Mouse (Mus musculus) neural tube, embryonic 12.5 days (tissue): ENCODE measurements around the gene Nfkbib. TPM values are rescaled to one million over a fixed set of nuclear protein-coding genes. Genes with fewer than 3 reads are reported as not detected.

ENCODE experiments used
- ATAC-seq: fragments of 200-750 bp; cut with Nextera tagmentation; 2 replicates; pipeline ENCODE4 v1.8.0; 2017; ENCODE audit warnings: low read depth, mild to moderate bottlenecking, moderate TSS enrichment, moderate library complexity; ENCODE audit not compliant: low FRiP score
- H3K27ac ChIP-seq: fragments of 300-500 bp; sonication (generic); 2 replicates; pipeline ENCODE4 v1.5.1; 2016
- H3K27me3 ChIP-seq: fragments of 300-500 bp; sonication (generic); replicated peaks from 2 replicates; pipeline ENCODE4 v1.6.1; 2016; ENCODE audit warnings: mild to moderate bottlenecking
- H3K36me3 ChIP-seq: fragments of 300-500 bp; sonication (generic); 2 replicates; pipeline ENCODE4 v1.6.1; 2016; ENCODE audit warnings: mild to moderate bottlenecking
- H3K4me1 ChIP-seq: fragments of 300-500 bp; sonication (generic); 2 replicates; pipeline ENCODE4 v1.6.1; 2016
- H3K4me2 ChIP-seq: fragments of 300-500 bp; sonication (generic); replicated peaks from 2 replicates; pipeline ENCODE4 v1.6.1; 2016; ENCODE audit warnings: mild to moderate bottlenecking
- H3K4me3 ChIP-seq: fragments of 300-500 bp; sonication (generic); 2 replicates; pipeline ENCODE4 v1.5.1; 2016
- H3K9ac ChIP-seq: fragments of 300-500 bp; sonication (generic); 2 replicates; pipeline ENCODE4 v1.6.1; 2016; ENCODE audit warnings: mild to moderate bottlenecking
- H3K9me3 ChIP-seq: fragments of 300-500 bp; sonication (generic); 2 replicates; pipeline ENCODE4 v1.6.1; 2016; ENCODE audit warnings: mild to moderate bottlenecking
- WGBS: fragments of 180-500 bp; shearing (Covaris S2); methylation state at CpG from one replicate; pipeline ENCODE4 v1.1.7; 2016; 5-methylcytosine and 5-hydroxymethylcytosine counted together
- polyA plus RNA-seq: library from polyadenylated mRNA; unstranded; fragments of >200 nt; fragmentation: Nextera tagmentation; extraction: Ambion mirVana; gene quantifications from 2 replicates; pipeline ENCODE4 v1.2.1, GENCODE M21; 2016

Gene Nfkbib
- polyA plus RNA-seq, 1 experiment from 2014 or later, result 52.4 TPM

DNA sequence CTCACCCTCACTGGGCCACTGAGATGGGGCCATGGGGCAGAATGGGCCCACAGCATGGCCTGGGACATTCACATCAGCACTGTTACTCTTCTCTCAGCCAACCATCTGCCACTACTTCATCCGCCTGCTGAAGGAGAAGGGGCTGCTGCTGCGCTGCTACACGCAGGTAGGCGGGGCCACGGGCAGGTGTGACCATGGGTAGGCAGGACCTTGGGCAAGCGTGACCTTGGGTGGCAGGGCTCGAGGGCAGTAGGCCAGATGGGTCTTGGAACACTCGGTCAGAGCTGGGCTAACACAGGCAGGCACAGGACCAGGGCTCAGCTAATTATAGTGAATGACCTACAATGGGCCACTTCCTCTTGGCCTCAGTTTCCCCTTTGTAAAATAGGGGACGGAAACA, 11.5 kb upstream of the Nfkbib start:
- H3K9ac ChIP-seq, result no peak overlapping the region
- no peaks in the 10 kb centered on the region for H3K27me3 ChIP-seq
- no peak for ATAC-seq
- H3K36me3 ChIP-seq, result peaks cover 22% of the 10 kb centered on the region
- H3K4me3 ChIP-seq, result no peak overlapping the region
- WGBS, result 88% methylated on average over 9 of the region's 9 CpGs
- no peaks in the 10 kb centered on the region for H3K9me3 ChIP-seq
- no peak overlapping the region for H3K27ac ChIP-seq
- H3K4me1 ChIP-seq, result peaks cover 9% of the 10 kb centered on the region
- H3K4me2 ChIP-seq, result no peak overlapping the region

DNA sequence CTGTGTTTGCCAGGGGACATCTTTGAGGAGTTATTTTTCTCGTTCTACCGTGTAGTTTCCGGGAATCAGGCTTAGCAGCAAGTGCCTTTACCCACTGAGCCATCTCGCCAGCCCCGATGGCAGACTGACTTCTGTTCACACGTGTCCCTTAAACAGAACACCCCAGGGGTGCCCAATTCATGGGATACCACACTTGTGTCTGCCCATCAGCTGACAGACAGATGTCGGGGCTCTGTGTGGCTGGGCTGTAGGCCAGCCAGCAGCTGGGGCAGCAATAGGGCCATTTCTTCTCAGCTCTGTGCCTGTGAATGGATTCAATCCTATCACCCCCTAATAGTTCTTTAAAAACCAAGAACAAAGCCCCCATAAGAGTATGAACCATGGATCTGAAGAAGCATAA, 7.8 kb upstream of the Nfkbib start:
- Histone ChIP-seq H3K9ac (no peak overlapping the region), H3K4me2 (no peak overlapping the region), H3K4me1 (peaks cover 15% of the 10 kb centered on the region), H3K4me3 (no peak overlapping the region), H3K27ac (no peak overlapping the region), H3K27me3 (no peaks in the 10 kb centered on the region), H3K36me3 (peaks cover 18% of the 10 kb centered on the region), H3K9me3 (no peaks in the 10 kb centered on the region)
- no peak for ATAC-seq
- WGBS, result 81% methylated on average over 7 of the region's 7 CpGs

DNA sequence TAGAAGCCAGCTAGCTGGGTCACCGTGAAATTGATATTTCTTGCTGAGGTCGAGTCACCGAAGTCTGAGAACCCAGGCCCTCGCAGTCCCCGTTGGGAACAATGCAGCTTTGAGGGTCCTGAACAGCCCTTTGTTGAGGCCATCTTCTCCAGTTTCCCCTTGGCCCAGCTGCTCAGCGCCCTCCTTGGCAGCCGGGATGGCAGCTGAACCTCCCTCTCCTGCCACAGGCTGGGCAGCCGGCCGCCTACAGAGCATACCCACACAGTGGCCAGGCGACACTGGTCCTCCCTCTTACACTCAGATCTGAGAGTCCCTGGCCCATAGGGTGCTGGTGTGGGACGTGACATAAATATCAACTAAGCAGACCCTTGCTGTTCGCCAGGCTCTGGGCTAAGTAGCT, 6.9 kb upstream of the Nfkbib start:
- Histone ChIP-seq H3K4me1 (peaks cover 14% of the 10 kb centered on the region), H3K27me3 (no peaks in the 10 kb centered on the region), H3K36me3 (peaks cover 18% of the 10 kb centered on the region), H3K27ac (0 out of 2 replicates have a peak overlapping the region, but pooled peaks have one; percentile 15), H3K4me3 (no peak overlapping the region), H3K9ac (no peak overlapping the region), H3K9me3 (no peaks in the 10 kb centered on the region), H3K4me2 (no peak overlapping the region)
- peak; percentile 56; the same call in 1 of the 2 replicates for ATAC-seq
- WGBS, result 51% methylated on average over 12 of the region's 12 CpGs

DNA sequence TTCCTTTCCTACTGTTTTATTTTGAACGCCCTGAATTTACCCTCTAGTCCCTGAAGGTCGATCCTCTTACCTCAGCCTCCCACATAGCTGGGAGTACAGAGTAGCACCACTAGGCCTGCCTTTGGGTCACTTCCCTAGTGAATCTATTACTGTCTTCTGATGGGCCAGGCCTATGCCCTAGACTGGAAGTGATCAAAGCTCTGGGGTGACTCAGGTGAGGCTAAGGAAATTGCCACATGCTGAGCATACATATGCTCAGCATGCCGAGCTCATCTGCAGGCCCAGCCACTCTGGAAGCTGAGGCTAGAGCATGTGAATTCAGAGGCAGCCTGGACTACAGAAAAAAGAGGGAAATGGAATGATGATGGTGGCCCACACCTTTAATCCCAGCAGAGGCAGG, 5.9 kb upstream of the Nfkbib start:
- no peak overlapping the region for H3K4me3 ChIP-seq
- no peak overlapping the region for H3K9ac ChIP-seq
- H3K27me3 ChIP-seq, result no peaks in the 10 kb centered on the region
- H3K27ac ChIP-seq, result no peak overlapping the region
- WGBS, result 79% methylated on average over 3 of the region's 3 CpGs
- no peaks in the 10 kb centered on the region for H3K9me3 ChIP-seq
- no peak for ATAC-seq
- H3K4me1 ChIP-seq, result peaks cover 18% of the 10 kb centered on the region
- peaks cover 14% of the 10 kb centered on the region for H3K36me3 ChIP-seq
- H3K4me2 ChIP-seq, result no peak overlapping the region

DNA sequence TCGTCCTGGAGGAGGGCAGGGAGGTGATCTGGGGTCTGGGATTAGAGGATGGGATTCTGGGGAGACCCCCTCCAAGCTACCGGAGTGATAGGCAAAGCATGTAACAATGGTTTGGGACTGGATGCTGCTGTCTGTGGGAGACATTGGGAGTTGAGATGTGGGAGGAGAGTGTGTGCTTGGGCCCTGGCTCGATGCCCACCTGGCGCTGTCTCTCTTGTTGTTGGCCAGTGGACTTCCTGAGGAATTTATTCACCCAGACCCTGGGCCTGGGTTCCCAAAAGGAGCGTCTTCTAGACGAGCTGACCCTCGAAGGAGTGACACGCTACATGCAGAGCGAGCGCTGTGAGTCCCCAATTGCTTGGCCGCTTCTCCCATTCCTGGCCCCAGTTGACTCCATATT, 4.6 kb upstream of the Nfkbib start:
- 89% methylated on average over 11 of the region's 11 CpGs for WGBS
- H3K4me3 ChIP-seq, result no peak overlapping the region

DNA sequence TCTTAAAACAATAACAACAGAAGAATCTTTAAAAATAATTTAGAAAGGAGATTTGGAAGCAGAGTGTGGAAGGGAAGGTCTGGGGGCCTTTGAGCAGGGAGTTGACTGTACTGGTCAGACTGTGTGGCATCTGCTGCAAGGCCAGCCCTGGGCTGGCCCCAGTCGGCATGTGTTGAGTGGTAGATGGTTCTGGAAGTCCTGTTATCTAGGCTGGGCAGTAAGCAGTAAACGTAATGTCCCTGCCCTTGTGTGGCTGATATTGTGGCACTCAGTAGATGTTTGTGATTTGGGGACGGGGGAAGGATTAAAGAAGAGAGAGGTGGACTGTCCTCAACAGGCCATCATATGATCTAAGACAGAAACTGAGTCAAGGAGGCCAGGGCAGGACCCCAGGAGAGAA, 3.0 kb upstream of the Nfkbib start:
- Histone ChIP-seq H3K4me2 (no peak overlapping the region), H3K27me3 (no peaks in the 10 kb centered on the region), H3K9ac (no peak overlapping the region), H3K9me3 (no peaks in the 10 kb centered on the region), H3K4me1 (peaks cover 36% of the 10 kb centered on the region), H3K27ac (no peak overlapping the region), H3K4me3 (no peak overlapping the region), H3K36me3 (peaks cover 14% of the 10 kb centered on the region)
- ATAC-seq, result no peak
- 82% methylated on average over 3 of the region's 3 CpGs for WGBS

More for the DNA sequence above, 4.6 kb upstream of the Nfkbib start:
- no peaks in the 10 kb centered on the region for H3K27me3 ChIP-seq
- H3K36me3 ChIP-seq, result peaks cover 14% of the 10 kb centered on the region
- H3K4me1 ChIP-seq, result peaks cover 30% of the 10 kb centered on the region
- no peak overlapping the region for H3K9ac ChIP-seq
- ATAC-seq, result no peak
- H3K9me3 ChIP-seq, result no peaks in the 10 kb centered on the region
- H3K4me2 ChIP-seq, result no peak overlapping the region
- H3K27ac ChIP-seq, result no peak overlapping the region

DNA sequence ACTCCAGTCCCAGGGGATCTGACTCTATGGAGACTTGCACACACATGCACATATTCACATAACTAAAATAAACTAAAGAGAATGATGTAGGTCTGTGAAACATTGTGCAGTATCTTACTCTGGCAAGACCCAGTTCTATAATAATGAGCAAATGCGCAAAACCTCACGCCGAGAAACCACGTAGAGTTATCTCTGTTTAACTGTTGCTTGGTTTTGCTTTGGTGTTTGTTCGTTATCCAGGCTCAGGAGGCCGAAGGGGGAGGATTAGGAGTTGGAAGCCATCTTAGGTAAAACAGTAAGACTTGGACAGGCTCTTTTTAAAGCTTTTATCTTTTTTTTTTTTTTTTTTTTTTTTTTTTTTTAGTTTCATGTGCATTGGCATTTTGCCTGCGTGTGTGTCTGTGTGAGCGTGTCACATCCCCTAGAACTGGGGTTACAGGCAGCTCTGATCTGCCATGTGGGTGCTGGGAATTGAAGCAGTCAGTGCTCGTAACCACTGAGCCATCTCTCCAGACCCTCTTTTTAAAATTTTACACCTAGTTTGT, 2.2 kb upstream of the Nfkbib start:
- Histone ChIP-seq H3K4me2 (no peak overlapping the region), H3K27me3 (no peaks in the 10 kb centered on the region), H3K4me3 (no peak overlapping the region), H3K9me3 (no peaks in the 10 kb centered on the region), H3K4me1 (peaks cover 39% of the 10 kb centered on the region), H3K9ac (no peak overlapping the region), H3K27ac (no peak overlapping the region), H3K36me3 (peaks cover 13% of the 10 kb centered on the region)
- ATAC-seq, result no peak
- WGBS, result 95% methylated on average over 9 of the region's 9 CpGs

DNA sequence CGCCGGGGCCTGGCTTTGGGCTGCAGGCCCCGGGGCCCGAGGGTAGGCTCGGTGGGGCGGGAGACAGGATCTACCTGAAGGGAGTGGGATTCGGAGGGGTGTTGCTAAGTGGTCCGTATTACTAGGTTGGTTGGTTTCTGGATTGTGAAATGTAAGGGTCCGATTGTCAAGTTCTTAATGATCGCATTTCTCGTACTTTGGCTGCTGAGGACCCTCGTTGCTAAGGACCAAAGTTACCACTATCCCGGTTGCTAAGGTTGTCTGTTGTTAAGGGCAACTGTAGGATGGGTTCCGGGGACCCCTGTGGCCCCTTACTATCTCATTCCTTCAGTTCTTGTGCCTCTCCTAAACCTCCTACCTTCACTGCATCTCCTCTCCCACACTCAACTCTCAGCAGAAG, 402 bp downstream of the Nfkbib start:
- H3K4me1 ChIP-seq, result peaks cover 25% of the 10 kb centered on the region
- H3K27me3 ChIP-seq, result no peaks in the 10 kb centered on the region
- peak overlapping the region; percentile 67 for H3K9ac ChIP-seq
- WGBS, result 6% methylated on average over 14 of the region's 14 CpGs
- no peaks in the 10 kb centered on the region for H3K9me3 ChIP-seq
- no peak overlapping the region for H3K27ac ChIP-seq
- H3K36me3 ChIP-seq, result peaks cover 8% of the 10 kb centered on the region
- H3K4me3 ChIP-seq, result peak overlapping the region; percentile 81
- peak overlapping the region; percentile 73 for H3K4me2 ChIP-seq
- peak; percentile 39 for ATAC-seq

DNA sequence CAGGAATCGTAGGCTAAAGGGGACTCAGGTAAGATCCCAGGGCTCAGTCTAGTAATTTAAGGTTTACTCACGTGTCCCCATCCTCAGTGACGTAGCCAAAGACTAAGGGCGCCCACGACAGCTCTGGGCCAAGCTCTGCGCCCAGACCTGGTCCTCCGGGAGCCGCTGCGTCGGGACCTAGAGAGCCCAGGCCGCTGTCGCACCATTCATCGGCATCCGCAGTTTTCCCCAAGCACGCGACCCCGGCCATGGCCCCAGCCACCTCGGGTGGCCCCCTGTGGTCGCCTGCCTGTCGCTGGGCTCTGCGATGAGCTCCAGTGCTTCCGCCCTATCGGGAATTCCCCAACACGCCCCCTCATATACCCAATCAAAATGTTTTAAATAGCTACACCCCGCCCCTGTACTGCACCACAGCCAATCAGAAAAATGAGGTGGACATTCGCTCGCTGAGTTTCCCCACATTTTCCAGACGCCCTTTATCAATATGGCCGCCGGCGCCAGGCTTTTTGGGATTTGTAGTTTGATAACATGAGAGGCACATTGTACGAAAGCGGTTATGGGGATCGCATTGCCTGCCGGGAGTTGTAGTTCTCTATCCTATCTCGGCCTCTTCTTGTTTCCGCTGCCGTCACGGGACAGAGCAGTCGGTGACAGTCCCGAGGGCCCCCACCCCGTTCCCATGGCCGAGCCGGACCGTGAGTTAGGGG, 986 bp downstream of the Nfkbib start, which contains the start of gene Sirt2:
Gene Sirt2 (plus strand): TSS at position 563 of the 707 bp plus-strand sequence.
- peak; percentile 99 for ATAC-seq
- under 1% methylated on average over 45 of the region's 45 CpGs for WGBS
- Histone ChIP-seq H3K4me1 (peaks cover 25% of the 10 kb centered on the region), H3K4me3 (peak within 1 kb of the TSS; percentile 81), H3K27me3 (no peaks in the 10 kb centered on the region), H3K4me2 (peak within 1 kb of the TSS; percentile 73), H3K36me3 (peaks cover 11% of the 10 kb centered on the region), H3K9me3 (no peaks in the 10 kb centered on the region), H3K27ac (no peak within 1 kb of the TSS), H3K9ac (peak within 1 kb of the TSS; percentile 67)

DNA sequence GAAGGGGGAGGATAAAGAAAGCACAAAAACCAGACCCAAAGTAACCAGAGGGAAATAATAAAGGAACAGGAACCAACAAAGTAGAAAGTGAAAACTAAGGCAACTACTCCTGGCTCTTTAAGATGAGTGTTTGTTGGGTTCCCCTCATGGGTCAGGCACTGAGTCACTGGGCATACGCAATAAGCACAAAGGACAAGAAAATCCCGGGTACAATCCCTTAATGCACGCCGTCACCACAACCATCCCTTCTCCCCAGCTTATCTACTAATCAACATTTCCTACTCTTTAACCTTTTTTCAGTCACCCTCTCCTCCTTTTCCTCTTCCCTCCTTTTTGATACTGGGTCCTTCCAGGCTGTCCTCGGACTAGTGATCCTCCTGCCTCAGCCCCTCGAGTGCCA, 2.1 kb downstream of the Nfkbib start:
- H3K27ac ChIP-seq, result no peak overlapping the region
- H3K36me3 ChIP-seq, result peaks cover 20% of the 10 kb centered on the region
- no peak overlapping the region for H3K4me3 ChIP-seq
- 0 out of 2 replicates have a peak overlapping the region, but pooled peaks have one; percentile 57 for H3K9ac ChIP-seq
- 89% methylated on average over 6 of the region's 6 CpGs for WGBS
- ATAC-seq, result no peak
- H3K4me2 ChIP-seq, result peak overlapping the region; percentile 68
- no peaks in the 10 kb centered on the region for H3K9me3 ChIP-seq
- peaks cover 25% of the 10 kb centered on the region for H3K4me1 ChIP-seq
- no peaks in the 10 kb centered on the region for H3K27me3 ChIP-seq

DNA sequence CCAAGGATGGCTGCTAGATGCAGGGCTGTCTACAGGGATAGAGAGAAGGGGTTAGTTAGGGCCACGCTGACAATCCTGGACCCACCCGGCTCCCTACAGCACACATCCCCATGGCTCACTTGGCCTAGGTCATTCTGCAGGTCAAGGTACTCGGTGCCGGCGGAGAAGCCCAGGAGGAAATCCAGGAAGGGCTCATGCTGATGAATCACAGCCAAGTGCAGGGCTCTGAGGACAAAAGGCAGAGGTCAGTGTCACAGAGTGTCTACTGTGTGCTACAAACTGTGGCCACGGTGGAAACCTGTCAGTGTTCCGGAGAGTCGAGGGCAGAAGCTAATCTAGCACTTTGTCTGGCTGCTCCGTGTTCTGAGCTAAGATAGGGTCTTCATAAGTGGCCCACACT, 5.4 kb downstream of the Nfkbib start:
- Histone ChIP-seq H3K27ac (no peak overlapping the region), H3K4me2 (no peak overlapping the region), H3K4me3 (no peak overlapping the region), H3K4me1 (peaks cover 9% of the 10 kb centered on the region), H3K27me3 (no peaks in the 10 kb centered on the region), H3K9me3 (no peaks in the 10 kb centered on the region), H3K9ac (no peak overlapping the region), H3K36me3 (peaks cover 43% of the 10 kb centered on the region)
- WGBS, result 93% methylated on average over 9 of the region's 9 CpGs
- no peak for ATAC-seq

DNA sequence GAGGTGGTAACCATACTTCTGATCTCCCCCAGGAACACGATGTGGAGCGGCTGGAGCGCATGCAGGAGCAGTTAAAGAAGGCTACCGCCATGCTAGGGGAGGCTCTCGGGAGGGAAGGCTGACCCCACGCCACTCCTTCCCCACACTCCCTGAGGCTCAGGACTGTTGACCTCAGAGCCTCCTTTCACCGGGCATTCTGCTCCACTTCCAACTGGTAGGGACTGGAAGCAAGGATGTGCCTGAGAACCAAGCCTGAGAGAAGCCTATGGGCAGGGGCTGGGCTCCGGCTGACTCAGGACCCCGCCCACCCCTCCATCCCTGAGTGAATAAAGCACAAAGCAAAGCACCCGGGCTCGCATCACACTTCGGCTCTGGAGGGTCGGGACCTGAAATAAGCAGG, 8.7 kb downstream of the Nfkbib start:
- Histone ChIP-seq H3K27ac (no peak overlapping the region), H3K36me3 (peaks cover 47% of the 10 kb centered on the region), H3K4me1 (peaks cover 7% of the 10 kb centered on the region; the same call in 1 of the 2 replicates), H3K9me3 (no peaks in the 10 kb centered on the region), H3K9ac (no peak overlapping the region), H3K4me3 (no peak overlapping the region), H3K27me3 (peaks cover 8% of the 10 kb centered on the region; the same call in 1 of the 2 replicates), H3K4me2 (no peak overlapping the region)
- WGBS, result 87% methylated on average over 13 of the region's 13 CpGs
- no peak for ATAC-seq
